Mouse (Mus musculus): ENCODE measurements at regions not wholly inside any gene's neighbourhood (a gene's known extent, or its start where the extent isn't known, plus 50 kb on each side); places are given as distances from the start of the nearest gene placed in this dataset.

DNA sequence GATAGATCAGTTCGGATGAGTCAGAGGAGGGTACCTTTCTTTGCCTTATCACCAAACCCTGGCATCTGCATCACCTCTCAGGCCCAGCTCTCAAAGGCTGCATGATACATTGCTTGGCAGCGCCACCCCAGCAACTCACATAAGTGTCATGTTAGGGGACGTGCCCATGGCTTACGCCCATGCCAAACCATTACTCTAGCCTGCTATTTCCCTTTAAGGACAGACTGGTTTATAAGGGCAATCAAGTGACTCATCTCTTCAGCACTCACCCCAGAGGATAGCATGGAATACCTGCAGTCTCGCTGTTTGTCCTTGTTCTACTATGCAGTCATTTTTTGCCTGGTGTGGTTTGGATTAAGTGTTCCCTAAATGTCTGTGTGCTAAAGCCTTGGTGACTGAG is 109.3 kb downstream of the Klhl25 start:
- TF ChIP-seq CTCF (conservative IDR thresholded peaks at IDR 0.05 in 1 of 2, IDR thresholded peaks at IDR 0.05 in 1 of 2; ENCODE audit: low read depth in 2 of 2, low read length in 2 of 2) (no peak), USF1 (IDR thresholded peaks at IDR 0.05; ENCODE audit: low read depth, low read length) (no peak), MAFK (IDR thresholded peaks at IDR 0.05; ENCODE audit: insufficient replicate concordance, low read length) (no peak)
